Mouse (Mus musculus) WW6 (cell line): Measurements from ENCODE around the gene Alox12b.

Experiments
- DNase-seq: peaks from one replicate; pipeline ENCODE4 v3.0.0-alpha.2; 2013; ENCODE audit warnings: low read depth, low spot score

The Alox12b gene

DNA sequence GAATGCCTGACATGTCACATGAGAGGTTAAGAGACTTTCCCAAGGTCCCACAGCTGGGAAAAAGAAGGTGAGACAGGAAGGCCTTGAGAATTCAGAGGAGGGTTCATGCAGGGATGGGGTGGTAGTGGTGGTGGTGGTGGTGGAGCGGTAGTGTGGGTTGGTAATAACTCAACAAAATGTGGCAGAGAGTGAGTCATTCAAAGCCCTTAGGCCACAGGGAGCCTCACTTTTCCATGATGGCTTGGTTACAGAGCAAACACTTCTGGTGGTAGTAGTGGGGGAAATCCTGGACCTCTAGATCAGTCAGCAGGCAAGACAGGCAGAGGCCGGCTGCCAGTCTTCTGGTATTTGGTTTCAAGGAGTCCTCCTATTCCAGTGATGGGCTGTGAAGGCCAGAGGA is 15.8 kb downstream of the Alox12b start:
- DNase-seq: no peak

DNA sequence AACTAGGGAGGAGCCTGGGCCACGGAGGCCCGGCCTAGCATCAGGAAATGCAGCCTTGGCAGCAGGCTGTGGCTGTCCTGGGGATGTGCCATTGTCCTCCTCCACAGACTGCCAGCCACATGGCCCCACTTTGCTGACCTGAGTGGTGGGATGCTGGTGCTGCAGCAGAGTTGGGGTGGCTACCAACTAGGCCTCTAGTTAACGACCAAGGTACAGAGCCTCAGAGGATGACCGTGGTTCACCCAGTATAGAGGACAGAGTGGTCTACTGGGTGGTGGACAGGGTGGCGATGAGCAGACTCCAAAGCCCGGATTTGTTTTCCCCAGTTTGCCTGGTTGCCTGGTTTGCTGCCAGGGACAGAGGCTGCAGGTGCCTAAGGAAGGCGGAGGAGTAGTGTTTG is 17.9 kb downstream of the Alox12b start:
- no peak for DNase-seq

DNA sequence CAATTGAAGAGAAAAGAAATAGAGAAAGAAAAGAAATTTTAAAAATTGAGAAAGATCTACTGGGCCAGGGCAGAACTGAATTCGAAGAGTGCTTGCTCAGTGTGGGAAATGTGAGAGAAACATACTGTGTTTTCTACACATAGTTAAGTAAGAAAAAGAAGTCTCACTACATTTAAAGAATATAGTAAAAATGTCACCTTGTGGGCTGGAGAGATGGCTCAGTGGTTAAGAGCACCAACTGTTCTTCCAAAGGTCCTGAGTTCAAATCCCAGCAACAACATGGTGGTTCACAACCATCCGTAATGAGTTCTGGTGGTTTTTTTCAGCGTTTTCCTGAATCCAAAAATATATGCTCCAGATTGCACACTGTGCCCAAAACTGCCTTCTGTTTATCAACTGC is 21.7 kb downstream of the Alox12b start:
- DNase-seq: no peak

DNA sequence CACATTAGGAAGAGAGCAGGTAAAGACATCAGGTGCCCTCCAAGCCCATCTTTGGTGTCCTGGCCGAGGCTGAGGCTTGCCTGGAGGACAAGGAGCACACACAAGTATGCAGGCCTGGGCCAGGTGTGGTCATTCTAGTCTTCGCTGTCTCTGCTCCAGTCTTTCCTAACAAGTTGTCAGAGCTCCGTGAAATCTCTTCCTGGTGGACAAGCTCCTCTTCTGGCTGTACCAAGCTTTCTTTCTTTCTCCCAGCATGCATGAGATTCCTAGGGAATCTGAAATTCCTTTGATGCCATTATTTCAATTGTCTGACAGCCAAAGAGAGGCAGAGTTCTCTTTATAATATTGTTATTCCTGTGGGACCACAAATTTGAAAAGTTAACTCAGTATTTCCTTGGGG is 22.7 kb downstream of the Alox12b start:
- no peak for DNase-seq

GRCm38 (mm10) chr11:69180120-69180519 is 23.3 kb downstream of the Alox12b start:
- no peak for DNase-seq

DNA sequence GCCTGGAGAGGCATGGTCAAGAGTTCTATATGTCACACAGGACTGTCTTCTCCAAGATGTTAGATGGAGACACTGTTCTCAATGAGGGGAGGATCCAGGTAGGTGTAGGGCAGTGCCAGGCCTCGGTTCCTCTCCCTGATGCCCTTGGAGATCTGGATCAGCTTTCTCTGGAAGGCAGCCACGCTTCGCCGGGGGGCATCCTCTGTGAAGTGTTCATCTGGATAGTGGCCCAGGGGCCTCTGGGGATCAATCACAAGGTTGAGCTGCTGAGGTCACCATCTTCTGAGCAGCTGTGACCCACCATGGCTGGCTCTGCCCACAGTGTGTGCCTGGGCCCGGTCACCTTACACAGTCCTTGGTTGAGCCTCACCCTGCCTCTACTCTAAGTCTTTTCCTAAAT is 28.2 kb downstream of the Alox12b start:
- no peak for DNase-seq

- DNase-seq: no peak
These were observed 29.1 kb downstream of the Alox12b start for GRCm38 (mm10) chr11:69185936-69186335.

DNA sequence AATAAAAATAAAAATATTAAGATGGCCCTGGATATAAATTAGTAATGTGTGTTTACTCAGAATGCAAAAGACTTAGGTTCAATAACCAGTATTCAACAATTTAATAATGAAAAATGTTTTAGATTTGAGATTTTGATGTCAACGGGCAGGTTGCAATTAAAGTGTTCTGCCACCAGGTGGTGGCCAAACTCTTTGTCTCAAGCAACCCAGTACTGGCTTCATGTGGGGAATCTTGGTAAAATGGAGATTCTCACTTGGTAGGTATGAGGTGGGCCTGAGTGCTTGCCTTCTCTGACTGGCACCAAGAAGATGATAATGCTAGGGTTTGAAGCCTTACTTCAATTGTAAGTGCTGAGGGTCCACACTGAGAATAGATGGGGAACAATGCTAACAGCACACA is 36.1 kb downstream of the Alox12b start:
- DNase-seq: no peak

- DNase-seq: no peak
These were observed 40.0 kb downstream of the Alox12b start for GRCm38 (mm10) chr11:69196766-69197165.

- no peak for DNase-seq
These were observed 40.4 kb downstream of the Alox12b start for GRCm38 (mm10) chr11:69197194-69197593.

- DNase-seq: no peak
These were observed 41.0 kb downstream of the Alox12b start, which contains the start of gene Alox8 for GRCm38 (mm10) chr11:69197743-69198142. Alox8 (minus strand) TSS chr11:69197843.

GRCm38 (mm10) chr11:69199251-69199650 is 42.5 kb downstream of the Alox12b start:
- no peak for DNase-seq

- no peak for DNase-seq
These were observed 43.4 kb downstream of the Alox12b start for GRCm38 (mm10) chr11:69200231-69200630.

- no peak for DNase-seq
These were observed 45.9 kb downstream of the Alox12b start for GRCm38 (mm10) chr11:69202469-69203230.

GRCm38 (mm10) chr11:69211431-69211830 is 54.6 kb downstream of the Alox12b start:
- no peak for DNase-seq

- DNase-seq: no peak
These were observed 60.6 kb downstream of the Alox12b start for GRCm38 (mm10) chr11:69217411-69217810.

DNA sequence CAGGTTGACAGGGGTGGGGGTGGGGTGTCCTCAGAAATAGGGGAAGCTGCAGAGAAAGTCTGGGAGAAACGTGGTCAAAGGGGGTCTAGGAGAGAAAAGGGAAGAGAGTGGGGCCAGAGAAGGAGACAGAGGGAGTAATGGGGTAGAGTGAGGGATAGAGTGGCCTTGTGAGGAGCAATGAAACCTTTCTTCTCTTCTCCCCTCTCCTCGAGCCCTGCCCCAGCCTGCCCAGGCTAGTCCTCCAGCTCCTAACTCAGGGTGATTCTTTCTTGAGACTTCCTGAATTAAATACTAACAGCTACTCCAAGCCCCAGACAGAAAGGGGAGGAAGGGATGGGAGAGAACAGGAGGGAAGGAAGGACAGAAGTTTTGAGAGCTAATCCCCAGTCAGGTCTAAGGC is 61.9 kb downstream of the Alox12b start:
- DNase-seq: no peak
